Mouse (Mus musculus): Measurements from ENCODE around the gene Capn1.

Gene Capn1

GRCm38 (mm10) chr19:5953201-5953770, 62.4 kb downstream of the Capn1 start:
- no peak for DNase-seq (ENCODE audit: low spot score in 2 of 2)

- DNase-seq (ENCODE audit: low spot score in 2 of 2), result no peak
These were observed 63.5 kb downstream of the Capn1 start for GRCm38 (mm10) chr19:5952071-5952691.

DNA sequence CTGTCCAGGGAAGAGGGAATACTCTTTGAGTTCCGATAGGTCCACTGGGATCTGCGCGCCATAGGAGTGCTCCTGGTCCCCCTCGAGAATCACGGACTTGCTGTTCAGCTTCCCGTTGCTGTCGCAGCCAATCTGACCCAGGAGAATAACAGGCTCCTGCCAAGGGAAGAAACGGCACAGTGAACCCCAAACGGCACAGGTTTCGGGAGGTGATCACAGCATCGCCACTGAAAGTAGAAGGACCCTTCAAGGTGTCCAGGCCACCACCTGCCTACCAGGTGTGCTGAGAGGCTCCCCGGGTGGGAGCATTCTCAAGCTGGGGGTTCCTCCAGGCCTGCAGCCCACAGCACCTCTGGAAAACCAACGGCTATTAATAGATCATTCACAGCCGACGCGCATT, 64.1 kb downstream of the Capn1 start:
- DNase-seq (ENCODE audit: low spot score in 2 of 2), result no peak

GRCm38 (mm10) chr19:5950218-5950617, 65.5 kb downstream of the Capn1 start:
- DNase-seq (ENCODE audit: low spot score in 2 of 2), result no peak

GRCm38 (mm10) chr19:5945891-5946290, 69.8 kb downstream of the Capn1 start:
- DNase-seq (ENCODE audit: low spot score in 2 of 2), result no peak

DNA sequence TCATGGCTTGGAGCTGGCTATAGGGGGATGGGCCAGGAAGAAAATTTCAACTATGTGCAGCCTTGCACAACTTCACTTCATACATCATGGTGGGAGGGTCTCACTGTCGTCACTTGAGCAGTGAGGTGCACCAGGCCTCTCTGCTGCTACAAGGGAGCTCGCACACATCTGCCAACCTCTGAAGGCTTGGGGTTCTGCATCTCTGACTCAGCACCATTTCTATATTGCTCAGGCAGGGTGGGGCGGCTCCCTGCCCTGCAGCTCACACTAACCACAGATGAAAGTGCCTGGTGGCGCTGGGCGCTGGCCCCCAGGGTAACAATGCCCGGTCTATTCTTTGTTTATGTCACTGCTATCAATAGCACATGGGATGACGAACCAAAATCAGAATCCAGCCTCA, 70.7 kb downstream of the Capn1 start:
- DNase-seq (ENCODE audit: low spot score in 2 of 2), result no peak

DNA sequence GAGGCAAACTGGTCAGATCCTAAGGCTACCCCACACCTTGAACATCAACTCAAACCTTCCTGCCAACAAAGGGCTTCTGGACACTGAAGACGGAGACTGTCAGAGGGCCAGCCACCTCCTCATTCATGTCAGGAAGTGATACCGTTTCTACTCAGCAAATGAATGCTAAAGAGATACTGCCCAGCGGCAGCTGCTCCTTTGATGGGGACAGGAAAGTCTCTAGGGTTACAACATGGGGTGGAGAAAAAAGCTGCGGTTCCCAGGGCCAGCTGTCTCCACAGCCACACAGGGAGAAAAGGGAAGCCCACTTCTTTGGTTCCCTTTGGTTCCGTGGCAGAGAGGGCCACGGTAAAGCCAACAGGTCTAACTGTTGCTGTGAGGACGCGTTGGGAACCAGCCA, 71.6 kb downstream of the Capn1 start:
- DNase-seq (ENCODE audit: low spot score in 2 of 2), result no peak

- peak in 1 of 2 experiments; percentile 60 for DNase-seq (ENCODE audit: low spot score in 2 of 2)
These were observed 72.3 kb downstream of the Capn1 start for GRCm38 (mm10) chr19:5943404-5943803.

GRCm38 (mm10) chr19:5942581-5942980, 73.1 kb downstream of the Capn1 start:
- DNase-seq (ENCODE audit: low spot score in 2 of 2), result no peak

- DNase-seq (ENCODE audit: low spot score in 2 of 2), result no peak
These were observed 75.0 kb downstream of the Capn1 start for GRCm38 (mm10) chr19:5940656-5941055.

DNA sequence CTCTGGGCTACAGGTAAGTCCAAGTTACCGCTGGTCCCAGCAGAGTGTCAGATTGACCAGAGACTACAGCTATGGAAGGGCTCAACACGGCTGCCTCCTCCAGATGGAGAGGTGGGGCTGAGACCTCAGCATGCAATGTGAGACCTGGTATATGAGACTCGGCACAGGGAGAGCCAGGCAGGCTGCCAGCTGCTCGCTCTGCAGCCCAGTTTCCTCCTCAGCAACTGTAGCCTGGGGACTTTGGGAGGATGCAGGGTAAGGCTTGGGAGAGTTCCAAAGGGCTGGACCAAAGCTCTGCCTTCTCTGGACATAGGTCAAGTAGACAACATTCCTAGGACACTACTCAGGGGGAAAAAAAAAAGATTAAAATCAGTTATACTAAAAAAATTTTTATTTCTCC, 75.5 kb downstream of the Capn1 start:
- no peak for DNase-seq (ENCODE audit: low spot score in 2 of 2)

DNA sequence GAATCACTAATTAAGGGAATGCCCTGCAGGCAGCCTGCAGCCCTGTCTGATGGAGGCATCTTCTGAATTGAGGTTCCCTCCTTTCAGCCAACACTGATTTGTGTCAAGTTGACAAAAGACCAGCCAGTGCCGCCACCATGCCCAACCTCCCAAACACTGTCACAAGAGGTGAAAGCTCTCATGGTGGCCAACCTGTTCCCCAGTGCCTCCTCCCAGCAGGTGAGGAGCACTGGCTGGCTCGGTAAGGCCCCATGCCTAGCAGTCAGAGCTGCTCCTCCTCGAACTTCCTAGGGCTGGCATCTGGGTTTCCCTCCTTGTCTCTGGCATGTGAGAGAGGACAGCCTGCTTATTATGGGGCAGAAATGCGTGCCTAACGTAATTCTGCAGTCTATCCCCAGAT, 76.0 kb downstream of the Capn1 start:
- no peak for DNase-seq (ENCODE audit: low spot score in 2 of 2)
